Mouse (Mus musculus): ENCODE results near the gene Kazn. TPM values are rescaled to one million over a fixed set of nuclear protein-coding genes. Genes with fewer than 3 reads are reported as not detected.

The Kazn gene
- total RNA-seq, 4 experiments from 2014 or later = 91.5 to 107 (median 100) TPM

GRCm38 (mm10) chr4:142242750-142243383 is 3.7 kb upstream of the Kazn start:
- no peak for DNase-seq (ENCODE audit: low spot score in 2 of 2)

- DNase-seq (ENCODE audit: low spot score in 2 of 2) = no peak
Observed at GRCm38 (mm10) chr4:142242164-142242563, 3.0 kb upstream of the Kazn start.

- no peak for DNase-seq (ENCODE audit: low spot score in 2 of 2)
Observed at GRCm38 (mm10) chr4:142240874-142241273, 1.7 kb upstream of the Kazn start.

GRCm38 (mm10) chr4:142238486-142239239 is 538 bp downstream of the Kazn start:
- peak in 1 of 2 experiments; percentile 33 for DNase-seq (ENCODE audit: low spot score in 2 of 2)

GRCm38 (mm10) chr4:142238041-142238440 is 1.2 kb downstream of the Kazn start:
- DNase-seq (ENCODE audit: low spot score in 2 of 2) = no peak

GRCm38 (mm10) chr4:142236681-142237080 is 2.5 kb downstream of the Kazn start:
- DNase-seq (ENCODE audit: low spot score in 2 of 2) = no peak

GRCm38 (mm10) chr4:142235426-142235825 is 3.8 kb downstream of the Kazn start:
- DNase-seq (ENCODE audit: low spot score in 2 of 2) = no peak

- DNase-seq (ENCODE audit: low spot score in 2 of 2) = no peak
Observed at GRCm38 (mm10) chr4:142234828-142235227, 4.4 kb downstream of the Kazn start.

GRCm38 (mm10) chr4:142228821-142229575 is 10.2 kb downstream of the Kazn start:
- DNase-seq (ENCODE audit: low spot score in 2 of 2) = no peak

- no peak for DNase-seq (ENCODE audit: low spot score in 2 of 2)
Observed at GRCm38 (mm10) chr4:142223898-142224645, 15.1 kb downstream of the Kazn start.

- DNase-seq (ENCODE audit: low spot score in 2 of 2) = no peak
Observed at GRCm38 (mm10) chr4:142222385-142222784, 16.8 kb downstream of the Kazn start.

- DNase-seq (ENCODE audit: low spot score in 2 of 2) = no peak
Observed at GRCm38 (mm10) chr4:142221757-142222072, 17.5 kb downstream of the Kazn start.

- no peak for DNase-seq (ENCODE audit: low spot score in 2 of 2)
Observed at GRCm38 (mm10) chr4:142221025-142221756, 18.0 kb downstream of the Kazn start.

- DNase-seq (ENCODE audit: low spot score in 2 of 2) = no peak
Observed at GRCm38 (mm10) chr4:142218997-142219396, 20.2 kb downstream of the Kazn start.

GRCm38 (mm10) chr4:142217048-142217447 is 22.2 kb downstream of the Kazn start:
- no peak for DNase-seq (ENCODE audit: low spot score in 2 of 2)

GRCm38 (mm10) chr4:142215760-142216159 is 23.4 kb downstream of the Kazn start:
- DNase-seq (ENCODE audit: low spot score in 2 of 2) = no peak

GRCm38 (mm10) chr4:142214532-142214931 is 24.7 kb downstream of the Kazn start:
- no peak for DNase-seq (ENCODE audit: low spot score in 2 of 2)

GRCm38 (mm10) chr4:142212425-142212824 is 26.8 kb downstream of the Kazn start:
- no peak for DNase-seq (ENCODE audit: low spot score in 2 of 2)

GRCm38 (mm10) chr4:142209884-142210283 is 29.3 kb downstream of the Kazn start:
- DNase-seq (ENCODE audit: low spot score in 2 of 2) = no peak

- DNase-seq (ENCODE audit: low spot score in 2 of 2) = no peak
Observed at GRCm38 (mm10) chr4:142209476-142209875, 29.7 kb downstream of the Kazn start.

- DNase-seq (ENCODE audit: low spot score in 2 of 2) = no peak
Observed at GRCm38 (mm10) chr4:142205693-142206092, 33.5 kb downstream of the Kazn start.

Measured in left cerebral cortex, adult 8-10 months (tissue).